11 mouse cellular contexts compared by ENCODE assay signal in the genomic region with DNA sequence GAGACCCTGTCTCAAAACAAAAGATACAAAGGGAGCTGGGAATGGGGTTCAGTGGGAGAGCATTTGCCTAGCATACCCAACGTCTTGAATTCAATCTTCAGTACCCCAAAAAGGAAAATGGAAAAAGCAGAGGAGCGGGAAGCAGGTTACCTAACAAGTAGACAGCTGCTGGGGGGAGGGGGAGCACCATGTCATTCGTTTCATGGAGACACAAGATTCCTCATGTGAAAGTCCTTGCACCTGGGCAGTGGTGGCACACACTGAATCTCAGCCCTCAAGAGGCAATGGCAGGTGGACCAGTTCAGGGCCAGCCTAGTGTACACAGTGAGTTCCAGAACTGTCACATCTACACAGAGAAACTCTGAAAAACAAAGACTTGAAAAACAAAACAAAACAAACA. TPM values are rescaled to one million over a fixed set of nuclear protein-coding genes. Genes with fewer than 3 reads are reported as not detected.
DNase-seq lines count a peak whose midpoint lies in the region; ATAC-seq and TF ChIP-seq lines count a peak whose summit lies in the region.
"Had no signal": no experiment of that assay in that cellular context is flagged by ENCODE, and none has a peak within 500 bp of the region (broad histone marks: within the 10 kb centered on the region; RNA-seq: fewer than 3 reads in every experiment).

No protein-coding gene starts in this region.

- no peaks in the 10 kb centered on the region for H3K9me3 ChIP-seq in hindbrain, embryonic 14.5 days (ENCODE audit: control insufficient read depth, low read length)
- no peaks in the 10 kb centered on the region for H3K9me3 ChIP-seq in hindbrain, embryonic 11.5 days (ENCODE audit: control insufficient read depth, low read length)
- no peaks in the 10 kb centered on the region for H3K9me3 ChIP-seq in midbrain, embryonic 14.5 days (ENCODE audit: control insufficient read depth, low read length)
- H3K9me3 ChIP-seq in midbrain, embryonic 16.5 days (replicated peaks; ENCODE audit: control insufficient read depth, low read length, poor library complexity, severe bottlenecking) = no peaks in the 10 kb centered on the region
- no peaks in the 10 kb centered on the region for H3K9me3 ChIP-seq in forebrain, postnatal 0 days (ENCODE audit: low read length)
- H3K9me3 ChIP-seq in neural tube, embryonic 15.5 days (replicated peaks) = no peaks in the 10 kb centered on the region
- H3K9me3 ChIP-seq: limb, embryonic 15.5 days had no signal

- H3K27me3 ChIP-seq in hindbrain, embryonic 14.5 days (ENCODE audit: control insufficient read depth, insufficient read depth, low read length) = no peaks in the 10 kb centered on the region; the same call in 1 of the 2 replicates
- H3K27me3 ChIP-seq in hindbrain, embryonic 11.5 days (ENCODE audit: control insufficient read depth, insufficient read depth, low read length) = peaks cover 9% of the 10 kb centered on the region; the same call in 1 of the 2 replicates
- 0 out of 2 replicates have a peak, but pooled peaks cover 4% of the 10 kb centered on the region for H3K27me3 ChIP-seq in midbrain, embryonic 14.5 days (ENCODE audit: control insufficient read depth, insufficient read depth, low read length)
- H3K27me3 ChIP-seq in midbrain, embryonic 16.5 days (ENCODE audit: control insufficient read depth, insufficient read depth, low read depth, low read length) = no peaks in the 10 kb centered on the region
- no peaks in the 10 kb centered on the region; the same call in 1 of the 2 replicates for H3K27me3 ChIP-seq in forebrain, postnatal 0 days (ENCODE audit: insufficient read depth, low read length)
- peaks cover 10% of the 10 kb centered on the region; the same call in 1 of the 2 replicates for H3K27me3 ChIP-seq in neural tube, embryonic 15.5 days (replicated peaks)

- H3K4me1 ChIP-seq in hindbrain, embryonic 14.5 days (replicated peaks; ENCODE audit: control insufficient read depth, insufficient read depth, low read length) = peaks cover 15% of the 10 kb centered on the region
- 0 out of 2 replicates have a peak, but pooled peaks cover 2% of the 10 kb centered on the region for H3K4me1 ChIP-seq in hindbrain, embryonic 11.5 days (replicated peaks; ENCODE audit: control insufficient read depth, insufficient read depth, low read length)
- H3K4me1 ChIP-seq in midbrain, embryonic 14.5 days (ENCODE audit: control insufficient read depth, insufficient read depth, low read length) = peaks cover 6% of the 10 kb centered on the region; the same call in 1 of the 2 replicates
- H3K4me1 ChIP-seq in midbrain, embryonic 16.5 days (ENCODE audit: control insufficient read depth, insufficient read depth, low read length) = peaks cover 9% of the 10 kb centered on the region
- H3K4me1 ChIP-seq in forebrain, postnatal 0 days (ENCODE audit: insufficient read depth) = peaks cover 8% of the 10 kb centered on the region; the same call in 1 of the 2 replicates
- H3K4me1 ChIP-seq in neural tube, embryonic 15.5 days = peaks cover 16% of the 10 kb centered on the region

- no peak overlapping the region for H3K27ac ChIP-seq in hindbrain, embryonic 14.5 days
- H3K27ac ChIP-seq in hindbrain, embryonic 11.5 days (ENCODE audit: low read depth, low read length) = no peak overlapping the region
- no peak overlapping the region for H3K27ac ChIP-seq in midbrain, embryonic 14.5 days (replicated peaks; ENCODE audit: low read depth, low read length)
- H3K27ac ChIP-seq in midbrain, embryonic 16.5 days (ENCODE audit: low read length) = no peak overlapping the region
- H3K27ac ChIP-seq in forebrain, postnatal 0 days (ENCODE audit: low read depth, low read length) = no peak overlapping the region
- H3K27ac ChIP-seq in neural tube, embryonic 15.5 days (replicated peaks) = no peak overlapping the region
- H3K27ac ChIP-seq: heart, adult 2 months; limb, embryonic 15.5 days had no signal

- H3K4me3 ChIP-seq in hindbrain, embryonic 14.5 days (replicated peaks; ENCODE audit: low read length) = no peak overlapping the region
- no peak overlapping the region for H3K4me3 ChIP-seq in hindbrain, embryonic 11.5 days (ENCODE audit: low read depth, low read length)
- no peak overlapping the region for H3K4me3 ChIP-seq in midbrain, embryonic 14.5 days (replicated peaks; ENCODE audit: low read depth, low read length)
- no peak overlapping the region for H3K4me3 ChIP-seq in midbrain, embryonic 16.5 days (ENCODE audit: low read depth, low read length)
- 0 out of 2 replicates have a peak overlapping the region, but pooled peaks have one; percentile 90 for H3K4me3 ChIP-seq in forebrain, postnatal 0 days (ENCODE audit: low read depth, low read length)
- no peak overlapping the region for H3K4me3 ChIP-seq in neural tube, embryonic 15.5 days (replicated peaks)
- H3K4me3 ChIP-seq: heart, adult 2 months had no signal

- TF ChIP-seq CTCF in forebrain, postnatal 0 days (IDR thresholded peaks at IDR 0.05; ENCODE audit: low read depth) = no peak

- peak overlapping the region; percentile 94; the same call in 1 of the 2 replicates for H3K4me2 ChIP-seq in hindbrain, embryonic 14.5 days (replicated peaks)
- no peak overlapping the region for H3K4me2 ChIP-seq in hindbrain, embryonic 11.5 days (replicated peaks; ENCODE audit: low read depth, low read length)
- H3K4me2 ChIP-seq in midbrain, embryonic 14.5 days (ENCODE audit: low read length) = peak overlapping the region; percentile 85; the same call in 1 of the 2 replicates
- no peak overlapping the region for H3K4me2 ChIP-seq in midbrain, embryonic 16.5 days (ENCODE audit: low read length)
- no peak overlapping the region; the same call in 1 of the 2 replicates for H3K4me2 ChIP-seq in forebrain, postnatal 0 days (ENCODE audit: low read depth)
- peak overlapping the region; percentile 88; the same call in 1 of the 2 replicates for H3K4me2 ChIP-seq in neural tube, embryonic 15.5 days

- H3K36me3 ChIP-seq in hindbrain, embryonic 14.5 days (replicated peaks; ENCODE audit: control insufficient read depth, insufficient read depth) = no peaks in the 10 kb centered on the region
- no peaks in the 10 kb centered on the region for H3K36me3 ChIP-seq in hindbrain, embryonic 11.5 days (ENCODE audit: control insufficient read depth, insufficient read depth, low read length)
- H3K36me3 ChIP-seq in midbrain, embryonic 14.5 days (ENCODE audit: control insufficient read depth, insufficient read depth, low read length) = no peaks in the 10 kb centered on the region
- H3K36me3 ChIP-seq in midbrain, embryonic 16.5 days (ENCODE audit: control insufficient read depth, insufficient read depth, low read length) = no peaks in the 10 kb centered on the region
- no peaks in the 10 kb centered on the region for H3K36me3 ChIP-seq in forebrain, postnatal 0 days (ENCODE audit: insufficient read depth)
- H3K36me3 ChIP-seq in neural tube, embryonic 15.5 days = no peaks in the 10 kb centered on the region
- H3K36me3 ChIP-seq: limb, embryonic 15.5 days had no signal

- 65% methylated on average over 3 of the region's 3 CpGs for WGBS in hindbrain, embryonic 14.5 days
- WGBS in hindbrain, embryonic 11.5 days = 68% methylated on average over 3 of the region's 3 CpGs
- WGBS in midbrain, embryonic 14.5 days = 65% methylated on average over 3 of the region's 3 CpGs
- 64% methylated on average over 3 of the region's 3 CpGs for WGBS in midbrain, embryonic 16.5 days
- WGBS in forebrain, postnatal 0 days = 77% methylated on average over 3 of the region's 3 CpGs
- 74% methylated on average over 3 of the region's 3 CpGs for WGBS in neural tube, embryonic 15.5 days

- DNase-seq in hindbrain, embryonic 14.5 days (ENCODE audit: low spot score) = no peak
- no peak for DNase-seq in hindbrain, embryonic 11.5 days (ENCODE audit: low spot score)
- DNase-seq in midbrain, embryonic 14.5 days = no peak
- DNase-seq in forebrain, postnatal 0 days = no peak
- no peak for DNase-seq in urinary bladder, postnatal 14 days (ENCODE audit: low spot score)
- DNase-seq: adrenal gland, adult 8-10 months; gastrocnemius, postnatal 10 days; heart, adult 2 months had no signal

- no peak for ATAC-seq in hindbrain, embryonic 14.5 days (ENCODE audit: low FRiP score)
- ATAC-seq in hindbrain, embryonic 11.5 days (ENCODE audit: low FRiP score) = no peak
- no peak for ATAC-seq in midbrain, embryonic 14.5 days (ENCODE audit: low FRiP score, low TSS enrichment)
- ATAC-seq in midbrain, embryonic 16.5 days = no peak
- ATAC-seq in forebrain, postnatal 0 days = no peak
- no peak for ATAC-seq in neural tube, embryonic 15.5 days (ENCODE audit: low FRiP score)

- no peak overlapping the region for H3K9ac ChIP-seq in hindbrain, embryonic 14.5 days
- H3K9ac ChIP-seq in hindbrain, embryonic 11.5 days (ENCODE audit: low read depth, low read length) = no peak overlapping the region
- no peak overlapping the region; the same call in 1 of the 2 replicates for H3K9ac ChIP-seq in midbrain, embryonic 14.5 days (replicated peaks; ENCODE audit: low read length)
- H3K9ac ChIP-seq in midbrain, embryonic 16.5 days (ENCODE audit: low read depth, low read length) = no peak overlapping the region
- H3K9ac ChIP-seq in forebrain, postnatal 0 days = no peak overlapping the region
- H3K9ac ChIP-seq in neural tube, embryonic 15.5 days (replicated peaks) = no peak overlapping the region
- H3K9ac ChIP-seq: limb, embryonic 15.5 days had no signal

RNA-seq across cellular contexts. Expression of a gene that starts 2.6 kb away (rescaled TPM):
- polyA plus RNA-seq in hindbrain, embryonic 14.5 days (2014; fragmentation: Nextera tagmentation; extraction: Ambion mirVana) = 5.0 TPM in 2 replicates
- 6.8 and 7.1 TPM in 2 replicates for polyA plus RNA-seq in hindbrain, embryonic 11.5 days (2014; fragmentation: Nextera tagmentation; extraction: Ambion mirVana)
- polyA plus RNA-seq in midbrain, embryonic 14.5 days (2014; fragmentation: Nextera tagmentation; extraction: Ambion mirVana) = 4.5 and 4.6 TPM in 2 replicates
- 3.8 and 4.1 TPM in 2 replicates for polyA plus RNA-seq in midbrain, embryonic 16.5 days (2015; fragmentation: Nextera tagmentation; extraction: Ambion mirVana)
- 19.5 and 21.8 TPM in 2 replicates for total RNA-seq in forebrain, postnatal 0 days (2014; rRNA removed)
- 10.0 and 10.6 TPM in 2 replicates for polyA plus RNA-seq in forebrain, postnatal 0 days (2015; fragmentation: Nextera tagmentation; extraction: Ambion mirVana)
- 4.2 and 4.8 TPM in 2 replicates for polyA plus RNA-seq in neural tube, embryonic 15.5 days (2015; fragmentation: Nextera tagmentation; extraction: Ambion mirVana)

RNA-seq across cellular contexts. Expression of a gene that starts 37.2 kb away (rescaled TPM):
- polyA plus RNA-seq in hindbrain, embryonic 14.5 days (2014; fragmentation: Nextera tagmentation; extraction: Ambion mirVana) = 5.3 and 6.6 TPM in 2 replicates
- polyA plus RNA-seq in hindbrain, embryonic 11.5 days (2014; fragmentation: Nextera tagmentation; extraction: Ambion mirVana) = 5.2 and 10.6 TPM in 2 replicates
- 3.7 and 5.5 TPM in 2 replicates for polyA plus RNA-seq in midbrain, embryonic 14.5 days (2014; fragmentation: Nextera tagmentation; extraction: Ambion mirVana)
- polyA plus RNA-seq in midbrain, embryonic 16.5 days (2015; fragmentation: Nextera tagmentation; extraction: Ambion mirVana) = 8.9 and 10.4 TPM in 2 replicates
- total RNA-seq in forebrain, postnatal 0 days (2014; rRNA removed) = 10.5 and 20.1 TPM in 2 replicates
- 17.1 and 20.4 TPM in 2 replicates for polyA plus RNA-seq in forebrain, postnatal 0 days (2015; fragmentation: Nextera tagmentation; extraction: Ambion mirVana)
- polyA plus RNA-seq in neural tube, embryonic 15.5 days (2015; fragmentation: Nextera tagmentation; extraction: Ambion mirVana) = 92.7 and 174 TPM in 2 replicates

RNA-seq across cellular contexts. Expression of a gene that starts 51.6 kb away (rescaled TPM):
- 79.1 and 82.7 TPM in 2 replicates for polyA plus RNA-seq in hindbrain, embryonic 14.5 days (2014; fragmentation: Nextera tagmentation; extraction: Ambion mirVana)
- 64.3 and 68.7 TPM in 2 replicates for polyA plus RNA-seq in hindbrain, embryonic 11.5 days (2014; fragmentation: Nextera tagmentation; extraction: Ambion mirVana)
- 69.8 and 75.8 TPM in 2 replicates for polyA plus RNA-seq in midbrain, embryonic 14.5 days (2014; fragmentation: Nextera tagmentation; extraction: Ambion mirVana)
- 79.2 and 81.0 TPM in 2 replicates for polyA plus RNA-seq in midbrain, embryonic 16.5 days (2015; fragmentation: Nextera tagmentation; extraction: Ambion mirVana)
- 70.9 and 72.8 TPM in 2 replicates for total RNA-seq in forebrain, postnatal 0 days (2014; rRNA removed)
- 113 and 127 TPM in 2 replicates for polyA plus RNA-seq in forebrain, postnatal 0 days (2015; fragmentation: Nextera tagmentation; extraction: Ambion mirVana)
- 78.2 and 87.0 TPM in 2 replicates for polyA plus RNA-seq in neural tube, embryonic 15.5 days (2015; fragmentation: Nextera tagmentation; extraction: Ambion mirVana)

Comparison
In these comparisons a context has a peak if more than half of its experiments do, and no peak if none do; other contexts are left out.
1. H3K4me2 ChIP-seq: peak in hindbrain, embryonic 14.5 days (single experiment), midbrain, embryonic 14.5 days (single experiment) and neural tube, embryonic 15.5 days (single experiment); none in hindbrain, embryonic 11.5 days (single experiment), midbrain, embryonic 16.5 days (single experiment) and forebrain, postnatal 0 days (single experiment).